Comparison of ENCODE assay signal across 16 mouse cellular contexts in genomic region chr1:155353096-155353495, GRCm38 (mm10).
A peak's percentile ranks its signal among the peaks of the same experiment; 100 is the strongest.
DNase-seq lines count a peak whose midpoint lies in the region; ATAC-seq lines count a peak whose summit lies in the region.
"Had no signal": no experiment of that assay in that cellular context is flagged by ENCODE, and none has a peak within 500 bp of the region (broad histone marks: within the 10 kb centered on the region; RNA-seq: fewer than 3 reads in every experiment).

No protein-coding gene starts in this region.

- H3K27me3 ChIP-seq in heart, embryonic 10.5 days (ENCODE audit: insufficient read depth, poor library complexity, severe bottlenecking): no peaks in the 10 kb centered on the region
- H3K27me3 ChIP-seq: limb, embryonic 12.5 days; lung, embryonic 15.5 days had no signal

- intact Hi-C loops in heart, postnatal 10 days (cut with DNase I): no loop called here

- no peak overlapping the region for H3K27ac ChIP-seq in heart, embryonic 10.5 days
- H3K27ac ChIP-seq: limb, embryonic 12.5 days; lung, embryonic 15.5 days; midbrain, embryonic 10.5 days had no signal

- no peaks in the 10 kb centered on the region for H3K9me3 ChIP-seq in heart, embryonic 10.5 days
- H3K9me3 ChIP-seq: G1E; limb, embryonic 12.5 days; lung, embryonic 15.5 days; midbrain, embryonic 10.5 days had no signal

- H3K4me3 ChIP-seq in heart, embryonic 10.5 days: no peak overlapping the region
- H3K4me3 ChIP-seq: limb, embryonic 12.5 days; lung, embryonic 15.5 days; midbrain, embryonic 10.5 days had no signal

- no peaks in the 10 kb centered on the region for H3K36me3 ChIP-seq in heart, embryonic 10.5 days
- H3K36me3 ChIP-seq: limb, embryonic 12.5 days; lung, embryonic 15.5 days; midbrain, embryonic 10.5 days had no signal

- no peaks in the 10 kb centered on the region for H3K4me1 ChIP-seq in heart, embryonic 10.5 days
- H3K4me1 ChIP-seq: lung, embryonic 15.5 days; midbrain, embryonic 10.5 days had no signal

- 74% methylated on average over 4 of the region's 4 CpGs for WGBS in heart, embryonic 10.5 days

- DNase-seq in cerebellum, adult 8-10 months: peak; percentile 13
- no peak for DNase-seq in cerebellum, adult 11 months
- DNase-seq in heart, postnatal 10 days: peak; percentile 24 to 38
- no peak for DNase-seq in heart, embryonic 10.5 days (ENCODE audit: low spot score)
- peak; percentile 43 for DNase-seq in testis, postnatal 10 days (ENCODE audit: low spot score)
- DNase-seq in testis, postnatal 14 days (ENCODE audit: low spot score): no peak
- DNase-seq in thymus, postnatal 4 days: no peak
- DNase-seq: B cell, adult 2 months; heart, postnatal 36 days; layer of hippocampus, postnatal 36 days; spleen, adult 18-20 months had no signal

- peak; percentile 9; the same call in 1 of the 2 replicates for ATAC-seq in megakaryocyte-erythroid progenitor cell, adult 5-6 weeks (replicated peaks; ENCODE audit: low FRiP score, low TSS enrichment, poor library complexity, severe bottlenecking)

Comparison
In these comparisons a context has a peak if more than half of its experiments do, and no peak if none do; other contexts are left out.
1. DNase-seq: peak in cerebellum, adult 8-10 months (single experiment), heart, postnatal 10 days (2 of 2) and testis, postnatal 10 days (single experiment); none in cerebellum, adult 11 months (single experiment), heart, embryonic 10.5 days (single experiment), testis, postnatal 14 days (single experiment) and thymus, postnatal 4 days (single experiment).